Mouse (Mus musculus) retina, adult 2 months (tissue): Measurements from ENCODE around the gene H2-Eb2.

Experiments
- DNase-seq: peaks from one replicate; pipeline ENCODE4 v3.0.0-alpha.2; 2012; ENCODE audit warnings: low read depth, low spot score

The H2-Eb2 gene

GRCm38 (mm10) chr17:34325436-34325835, at the start of gene H2-Eb2:
Gene H2-Eb2, plus strand, starts transcription at chr17:34325665.
- no peak for DNase-seq

GRCm38 (mm10) chr17:34280499-34281038, 44.9 kb upstream of the H2-Eb2 start:
- DNase-seq: no peak

GRCm38 (mm10) chr17:34281836-34282235, 43.6 kb upstream of the H2-Eb2 start:
- no peak for DNase-seq

- no peak for DNase-seq
Measured at GRCm38 (mm10) chr17:34285371-34285770, 40.1 kb upstream of the H2-Eb2 start.

GRCm38 (mm10) chr17:34285848-34286247, 39.6 kb upstream of the H2-Eb2 start:
- no peak for DNase-seq

- no peak for DNase-seq
Measured at GRCm38 (mm10) chr17:34286501-34286900, 39.0 kb upstream of the H2-Eb2 start.

GRCm38 (mm10) chr17:34286999-34287398, 38.5 kb upstream of the H2-Eb2 start:
- DNase-seq: no peak

- no peak for DNase-seq
Measured at GRCm38 (mm10) chr17:34287648-34288047, 37.8 kb upstream of the H2-Eb2 start, which contains the start of gene H2-Aa. Gene H2-Aa, minus strand, starts transcription at chr17:34287823.

- DNase-seq: no peak
Measured at GRCm38 (mm10) chr17:34288131-34288530, 37.3 kb upstream of the H2-Eb2 start.

- DNase-seq: no peak
Measured at GRCm38 (mm10) chr17:34291609-34292008, 33.9 kb upstream of the H2-Eb2 start.

- no peak for DNase-seq
Measured at GRCm38 (mm10) chr17:34292570-34292969, 32.9 kb upstream of the H2-Eb2 start.

GRCm38 (mm10) chr17:34293533-34293932, 31.9 kb upstream of the H2-Eb2 start:
- DNase-seq: no peak

- no peak for DNase-seq
Measured at GRCm38 (mm10) chr17:34294249-34294648, 31.2 kb upstream of the H2-Eb2 start.

- DNase-seq: no peak
Measured at GRCm38 (mm10) chr17:34295307-34295706, 30.2 kb upstream of the H2-Eb2 start.

GRCm38 (mm10) chr17:34295891-34296794, 29.3 kb upstream of the H2-Eb2 start:
- DNase-seq: no peak

GRCm38 (mm10) chr17:34299356-34299755, 26.1 kb upstream of the H2-Eb2 start:
- DNase-seq: no peak

GRCm38 (mm10) chr17:34300071-34300470, 25.4 kb upstream of the H2-Eb2 start:
- DNase-seq: no peak

- no peak for DNase-seq
Measured at GRCm38 (mm10) chr17:34300691-34301566, 24.5 kb upstream of the H2-Eb2 start.

- DNase-seq: no peak
Measured at GRCm38 (mm10) chr17:34301670-34302190, 23.7 kb upstream of the H2-Eb2 start.

- no peak for DNase-seq
Measured at GRCm38 (mm10) chr17:34303789-34304188, 21.7 kb upstream of the H2-Eb2 start.

GRCm38 (mm10) chr17:34304751-34305150, 20.7 kb upstream of the H2-Eb2 start:
- no peak for DNase-seq
